Mouse (Mus musculus): ENCODE measurements around the gene Dmbx1. TPM values are rescaled to one million over a fixed set of nuclear protein-coding genes. Genes with fewer than 3 reads are reported as not detected.

The Dmbx1 gene
- polyA plus RNA-seq, 1 experiment from 2014 or later, result not detected

GRCm38 (mm10) chr4:115978911-115979310, 39.2 kb upstream of the Dmbx1 start:
- H3K36me3 ChIP-seq (ENCODE audit: control insufficient read depth, insufficient read depth, low read length), result no peaks in the 10 kb centered on the region
- no peak overlapping the region for H3K27ac ChIP-seq (ENCODE audit: low read depth, low read length)
- ATAC-seq (replicated peaks; ENCODE audit: insufficient number of reproducible peaks, low FRiP score, low TSS enrichment), result no peak
- no peaks in the 10 kb centered on the region for H3K9me3 ChIP-seq (replicated peaks; ENCODE audit: control insufficient read depth, low read length)
- H3K4me2 ChIP-seq, result peak overlapping the region; percentile 64
- no peak overlapping the region for H3K9ac ChIP-seq (ENCODE audit: low read depth, low read length)
- H3K4me3 ChIP-seq (ENCODE audit: low read depth, low read length), result peak overlapping the region; percentile 39; the same call in 1 of the 2 replicates
- peaks cover 72% of the 10 kb centered on the region for H3K27me3 ChIP-seq (ENCODE audit: control insufficient read depth, insufficient read depth, low read length)
- H3K4me1 ChIP-seq (ENCODE audit: control insufficient read depth, insufficient read depth, low read length), result peaks cover 7% of the 10 kb centered on the region; the same call in 1 of the 2 replicates
- 8% methylated on average over 4 of the region's 4 CpGs for WGBS (ENCODE audit: insufficient replicate concordance)

- no peak overlapping the region for H3K27ac ChIP-seq (ENCODE audit: low read depth, low read length)
- H3K4me3 ChIP-seq (ENCODE audit: low read depth, low read length), result no peak overlapping the region
- 42% methylated on average over 24 of the region's 24 CpGs for WGBS (ENCODE audit: insufficient replicate concordance)
- no peaks in the 10 kb centered on the region for H3K9me3 ChIP-seq (replicated peaks; ENCODE audit: control insufficient read depth, low read length)
- H3K36me3 ChIP-seq (ENCODE audit: control insufficient read depth, insufficient read depth, low read length), result no peaks in the 10 kb centered on the region
- ATAC-seq (replicated peaks; ENCODE audit: insufficient number of reproducible peaks, low FRiP score, low TSS enrichment), result no peak
- H3K4me2 ChIP-seq, result no peak overlapping the region
- peaks cover 87% of the 10 kb centered on the region for H3K27me3 ChIP-seq (ENCODE audit: control insufficient read depth, insufficient read depth, low read length)
- no peaks in the 10 kb centered on the region for H3K4me1 ChIP-seq (ENCODE audit: control insufficient read depth, insufficient read depth, low read length)
- no peak overlapping the region for H3K9ac ChIP-seq (ENCODE audit: low read depth, low read length)
Measured at GRCm38 (mm10) chr4:115972543-115972942, 32.8 kb upstream of the Dmbx1 start.

GRCm38 (mm10) chr4:115964446-115964845, 24.7 kb upstream of the Dmbx1 start:
- Histone ChIP-seq H3K9me3 (replicated peaks; ENCODE audit: control insufficient read depth, low read length) (no peaks in the 10 kb centered on the region), H3K27ac (ENCODE audit: low read depth, low read length) (no peak overlapping the region), H3K4me1 (ENCODE audit: control insufficient read depth, insufficient read depth, low read length) (no peaks in the 10 kb centered on the region), H3K9ac (ENCODE audit: low read depth, low read length) (no peak overlapping the region), H3K4me3 (ENCODE audit: low read depth, low read length) (no peak overlapping the region), H3K4me2 (no peak overlapping the region), H3K36me3 (ENCODE audit: control insufficient read depth, insufficient read depth, low read length) (no peaks in the 10 kb centered on the region), H3K27me3 (ENCODE audit: control insufficient read depth, insufficient read depth, low read length) (peaks cover 85% of the 10 kb centered on the region)
- no peak for ATAC-seq (replicated peaks; ENCODE audit: insufficient number of reproducible peaks, low FRiP score, low TSS enrichment)
- 10% methylated on average over 5 of the region's 5 CpGs for WGBS (ENCODE audit: insufficient replicate concordance)

- H3K9me3 ChIP-seq (replicated peaks; ENCODE audit: control insufficient read depth, low read length), result no peaks in the 10 kb centered on the region
- H3K4me2 ChIP-seq, result peak overlapping the region; percentile 98
- H3K27ac ChIP-seq (ENCODE audit: low read depth, low read length), result no peak overlapping the region
- no peak overlapping the region for H3K9ac ChIP-seq (ENCODE audit: low read depth, low read length)
- H3K4me3 ChIP-seq (ENCODE audit: low read depth, low read length), result no peak overlapping the region
- no peaks in the 10 kb centered on the region for H3K4me1 ChIP-seq (ENCODE audit: control insufficient read depth, insufficient read depth, low read length)
- no peak for ATAC-seq (replicated peaks; ENCODE audit: insufficient number of reproducible peaks, low FRiP score, low TSS enrichment)
- H3K36me3 ChIP-seq (ENCODE audit: control insufficient read depth, insufficient read depth, low read length), result no peaks in the 10 kb centered on the region
- 16% methylated on average over 6 of the region's 6 CpGs for WGBS (ENCODE audit: insufficient replicate concordance)
- H3K27me3 ChIP-seq (ENCODE audit: control insufficient read depth, insufficient read depth, low read length), result peaks cover 78% of the 10 kb centered on the region
Measured at GRCm38 (mm10) chr4:115963751-115964150, 24.0 kb upstream of the Dmbx1 start.

- ATAC-seq (replicated peaks; ENCODE audit: insufficient number of reproducible peaks, low FRiP score, low TSS enrichment), result 0 out of 2 replicates have a peak, but pooled peaks have one; percentile 41
- Histone ChIP-seq H3K27me3 (ENCODE audit: control insufficient read depth, insufficient read depth, low read length) (peaks cover 77% of the 10 kb centered on the region), H3K4me1 (ENCODE audit: control insufficient read depth, insufficient read depth, low read length) (no peaks in the 10 kb centered on the region), H3K4me2 (peak overlapping the region; percentile 98), H3K9me3 (replicated peaks; ENCODE audit: control insufficient read depth, low read length) (no peaks in the 10 kb centered on the region), H3K4me3 (ENCODE audit: low read depth, low read length) (peak overlapping the region; percentile 70), H3K27ac (ENCODE audit: low read depth, low read length) (no peak overlapping the region), H3K9ac (ENCODE audit: low read depth, low read length) (peak overlapping the region; percentile 70), H3K36me3 (ENCODE audit: control insufficient read depth, insufficient read depth, low read length) (no peaks in the 10 kb centered on the region)
- WGBS (ENCODE audit: insufficient replicate concordance), result under 1% methylated on average over 74 of the region's 79 CpGs
Measured at GRCm38 (mm10) chr4:115962671-115963412, 23.1 kb upstream of the Dmbx1 start.

GRCm38 (mm10) chr4:115961991-115962390, 22.3 kb upstream of the Dmbx1 start:
- 13% methylated on average over 7 of the region's 7 CpGs for WGBS (ENCODE audit: insufficient replicate concordance)
- peak overlapping the region; percentile 70; the same call in 1 of the 2 replicates for H3K4me3 ChIP-seq (ENCODE audit: low read depth, low read length)

GRCm38 (mm10) chr4:115959546-115959945, 19.8 kb upstream of the Dmbx1 start:
- Histone ChIP-seq H3K4me2 (no peak overlapping the region), H3K27ac (ENCODE audit: low read depth, low read length) (no peak overlapping the region), H3K4me3 (ENCODE audit: low read depth, low read length) (no peak overlapping the region), H3K27me3 (ENCODE audit: control insufficient read depth, insufficient read depth, low read length) (peaks cover 80% of the 10 kb centered on the region), H3K9ac (ENCODE audit: low read depth, low read length) (no peak overlapping the region), H3K9me3 (replicated peaks; ENCODE audit: control insufficient read depth, low read length) (no peaks in the 10 kb centered on the region), H3K36me3 (ENCODE audit: control insufficient read depth, insufficient read depth, low read length) (no peaks in the 10 kb centered on the region), H3K4me1 (ENCODE audit: control insufficient read depth, insufficient read depth, low read length) (no peaks in the 10 kb centered on the region)
- no peak for ATAC-seq (replicated peaks; ENCODE audit: insufficient number of reproducible peaks, low FRiP score, low TSS enrichment)

More at GRCm38 (mm10) chr4:115961991-115962390, 22.3 kb upstream of the Dmbx1 start:
- Histone ChIP-seq H3K9ac (ENCODE audit: low read depth, low read length) (no peak overlapping the region), H3K27me3 (ENCODE audit: control insufficient read depth, insufficient read depth, low read length) (peaks cover 77% of the 10 kb centered on the region), H3K9me3 (replicated peaks; ENCODE audit: control insufficient read depth, low read length) (no peaks in the 10 kb centered on the region), H3K4me2 (peak overlapping the region; percentile 98; the same call in 1 of the 2 replicates), H3K4me1 (ENCODE audit: control insufficient read depth, insufficient read depth, low read length) (no peaks in the 10 kb centered on the region), H3K27ac (ENCODE audit: low read depth, low read length) (no peak overlapping the region), H3K36me3 (ENCODE audit: control insufficient read depth, insufficient read depth, low read length) (no peaks in the 10 kb centered on the region)
- no peak for ATAC-seq (replicated peaks; ENCODE audit: insufficient number of reproducible peaks, low FRiP score, low TSS enrichment)

GRCm38 (mm10) chr4:115955494-115955775, 15.7 kb upstream of the Dmbx1 start:
- Histone ChIP-seq H3K27me3 (ENCODE audit: control insufficient read depth, insufficient read depth, low read length) (peaks cover 84% of the 10 kb centered on the region), H3K9ac (ENCODE audit: low read depth, low read length) (no peak overlapping the region), H3K4me1 (ENCODE audit: control insufficient read depth, insufficient read depth, low read length) (no peaks in the 10 kb centered on the region), H3K36me3 (ENCODE audit: control insufficient read depth, insufficient read depth, low read length) (no peaks in the 10 kb centered on the region), H3K9me3 (replicated peaks; ENCODE audit: control insufficient read depth, low read length) (no peaks in the 10 kb centered on the region), H3K27ac (ENCODE audit: low read depth, low read length) (no peak overlapping the region), H3K4me2 (peak overlapping the region; percentile 40), H3K4me3 (ENCODE audit: low read depth, low read length) (no peak overlapping the region)
- no peak for ATAC-seq (replicated peaks; ENCODE audit: insufficient number of reproducible peaks, low FRiP score, low TSS enrichment)
- WGBS (ENCODE audit: insufficient replicate concordance), result 12% methylated on average over 3 of the region's 3 CpGs

Measured in heart, embryonic 11.5 days (tissue).